Mouse (Mus musculus) limb, embryonic 14.5 days (tissue): ENCODE measurements at regions not wholly inside any gene's neighbourhood (a gene's known extent, or its start where the extent isn't known, plus 50 kb on each side); places are given as distances from the start of the nearest gene placed in this dataset.

Source experiments
- ATAC-seq: fragments of 200-750 bp; cut with Nextera tagmentation; 2 replicates; pipeline ENCODE4 v1.8.0; 2017; ENCODE audit warnings: low read depth, moderate number of reproducible peaks, moderate TSS enrichment; ENCODE audit not compliant: low FRiP score
- DNase-seq: peaks from one replicate; pipeline ENCODE4 v3.0.0-alpha.2; 2015; ENCODE audit warnings: low spot score
- H3K27ac ChIP-seq: fragments of 300-500 bp; sonication (generic); replicated peaks from 2 replicates; pipeline ENCODE4 v1.5.1; 2014; ENCODE audit warnings: low read depth, mild to moderate bottlenecking, low read length, moderate library complexity, mixed read lengths
- H3K27me3 ChIP-seq: fragments of 300-500 bp; sonication (generic); 2 replicates; pipeline ENCODE4 v1.6.1; 2014; ENCODE audit warnings: low read length, mixed read lengths; ENCODE audit not compliant: control insufficient read depth, insufficient read depth
- H3K36me3 ChIP-seq: fragments of 300-500 bp; sonication (generic); 2 replicates; pipeline ENCODE4 v1.6.1; 2014; ENCODE audit warnings: mild to moderate bottlenecking, low read length, moderate library complexity, mixed read lengths; ENCODE audit not compliant: control insufficient read depth, insufficient read depth
- H3K4me1 ChIP-seq: fragments of 300-500 bp; sonication (generic); 2 replicates; pipeline ENCODE4 v1.6.1; 2014; ENCODE audit warnings: antibody characterized with exemption, low read length, mixed read lengths; ENCODE audit not compliant: control insufficient read depth, insufficient read depth
- H3K4me2 ChIP-seq: fragments of 300-500 bp; sonication (generic); replicated peaks from 2 replicates; pipeline ENCODE4 v1.6.1; 2014; ENCODE audit warnings: low read depth, mild to moderate bottlenecking, low read length, moderate library complexity; ENCODE audit not compliant: severe bottlenecking
- H3K4me3 ChIP-seq: fragments of 300-500 bp; sonication (generic); replicated peaks from 2 replicates; pipeline ENCODE4 v1.5.1; 2014; ENCODE audit warnings: low read length
- H3K9ac ChIP-seq: fragments of 300-500 bp; sonication (generic); 2 replicates; pipeline ENCODE4 v1.6.1; 2014; ENCODE audit warnings: mild to moderate bottlenecking, low read depth, low read length, moderate library complexity; ENCODE audit not compliant: severe bottlenecking
- H3K9me3 ChIP-seq: fragments of 300-500 bp; sonication (generic); 2 replicates; pipeline ENCODE4 v1.6.1; 2016; ENCODE audit warnings: low read length; ENCODE audit not compliant: control insufficient read depth
- POLR2A ChIP-seq: fragments of 200-500 bp; IDR thresholded peaks from 2 replicates; pipeline ENCODE4 v1.8.0; 2012; ENCODE audit warnings: inconsistent platforms, mild to moderate bottlenecking, moderate library complexity, borderline replicate concordance; ENCODE audit not compliant: insufficient read depth, insufficient read length; ENCODE audit errors: extremely low read depth
- WGBS: fragments of 180-500 bp; shearing (Covaris S2); extraction: QIAGEN DNeasy Blood & Tissue Kit; methylation state at CpG from one replicate; pipeline ENCODE4 v1.1.7; 2014; 5-methylcytosine and 5-hydroxymethylcytosine counted together

- no peaks in the 10 kb centered on the region for H3K36me3 ChIP-seq
- 94% methylated on average over 1 of the region's 1 CpGs for WGBS
- H3K9me3 ChIP-seq = no peaks in the 10 kb centered on the region
- no peak for TF ChIP-seq POLR2A
- no peaks in the 10 kb centered on the region for H3K27me3 ChIP-seq
- H3K4me2 ChIP-seq = no peak overlapping the region
- ATAC-seq (no peak), DNase-seq (no peak)
- no peak overlapping the region for H3K4me3 ChIP-seq
- no peak overlapping the region for H3K9ac ChIP-seq
- no peaks in the 10 kb centered on the region for H3K4me1 ChIP-seq
- H3K27ac ChIP-seq = no peak overlapping the region
Measured at GRCm38 (mm10) chr1:193649400-193649799, 279.3 kb upstream of the Camk1g start.

GRCm38 (mm10) chr1:193647371-193648270 is 277.5 kb upstream of the Camk1g start:
- no peak overlapping the region for H3K9ac ChIP-seq
- H3K4me3 ChIP-seq = no peak overlapping the region
- ATAC-seq = no peak
- no peak overlapping the region for H3K27ac ChIP-seq
- no peaks in the 10 kb centered on the region for H3K4me1 ChIP-seq
- H3K27me3 ChIP-seq = no peaks in the 10 kb centered on the region
- TF ChIP-seq POLR2A = no peak
- H3K4me2 ChIP-seq = no peak overlapping the region
- no peaks in the 10 kb centered on the region for H3K36me3 ChIP-seq
- H3K9me3 ChIP-seq = no peaks in the 10 kb centered on the region
- no peak for DNase-seq
- WGBS = 78% methylated on average over 3 of the region's 3 CpGs

- H3K27me3 ChIP-seq = no peaks in the 10 kb centered on the region
- no peak overlapping the region for H3K4me3 ChIP-seq
- ATAC-seq = no peak
- no peak for TF ChIP-seq POLR2A
- no peak overlapping the region for H3K4me2 ChIP-seq
- H3K4me1 ChIP-seq = no peaks in the 10 kb centered on the region
- H3K9me3 ChIP-seq = no peaks in the 10 kb centered on the region
- H3K27ac ChIP-seq = no peak overlapping the region
- no peak overlapping the region for H3K9ac ChIP-seq
- 89% methylated on average over 2 of the region's 2 CpGs for WGBS
- DNase-seq = no peak
- no peaks in the 10 kb centered on the region for H3K36me3 ChIP-seq
Measured at GRCm38 (mm10) chr1:193644506-193644905, 274.4 kb upstream of the Camk1g start.

- no peak for DNase-seq
- H3K4me2 ChIP-seq = no peak overlapping the region
- no peak for ATAC-seq
- no peaks in the 10 kb centered on the region for H3K4me1 ChIP-seq
- no peak overlapping the region for H3K4me3 ChIP-seq
- H3K9me3 ChIP-seq = no peaks in the 10 kb centered on the region
- no peak overlapping the region for H3K27ac ChIP-seq
- no peaks in the 10 kb centered on the region for H3K36me3 ChIP-seq
- WGBS = 72% methylated on average over 5 of the region's 5 CpGs
- H3K27me3 ChIP-seq = no peaks in the 10 kb centered on the region
- TF ChIP-seq POLR2A = no peak
- no peak overlapping the region for H3K9ac ChIP-seq
Measured at GRCm38 (mm10) chr1:193636451-193636850, 266.4 kb upstream of the Camk1g start.

GRCm38 (mm10) chr1:193632115-193632514 is 262.0 kb upstream of the Camk1g start:
- TF ChIP-seq POLR2A = no peak

GRCm38 (mm10) chr1:193629887-193630286 is 259.8 kb upstream of the Camk1g start:
- Histone ChIP-seq H3K9ac (no peak overlapping the region), H3K27me3 (no peaks in the 10 kb centered on the region), H3K4me3 (no peak overlapping the region), H3K36me3 (no peaks in the 10 kb centered on the region), H3K4me1 (peaks cover 4% of the 10 kb centered on the region; the same call in 1 of the 2 replicates), H3K9me3 (no peaks in the 10 kb centered on the region), H3K27ac (no peak overlapping the region), H3K4me2 (no peak overlapping the region)
- TF ChIP-seq POLR2A = no peak
- ATAC-seq (no peak), DNase-seq (no peak)
- 44% methylated on average over 2 of the region's 2 CpGs for WGBS

More at GRCm38 (mm10) chr1:193632115-193632514, 262.0 kb upstream of the Camk1g start:
- Histone ChIP-seq H3K36me3 (no peaks in the 10 kb centered on the region), H3K4me3 (no peak overlapping the region), H3K9ac (no peak overlapping the region), H3K4me1 (no peaks in the 10 kb centered on the region), H3K27me3 (no peaks in the 10 kb centered on the region), H3K27ac (no peak overlapping the region), H3K9me3 (no peaks in the 10 kb centered on the region), H3K4me2 (no peak overlapping the region)
- DNase-seq (no peak), ATAC-seq (no peak)
- 73% methylated on average over 2 of the region's 2 CpGs for WGBS
